Mouse (Mus musculus) spleen, postnatal 10 days (tissue): Measurements from ENCODE around the gene Ccne1.
A peak's percentile ranks its signal among the peaks of the same experiment; 100 is the strongest.
"Not testable (repeated sequence)": the region's sequence is repeated elsewhere in the genome, so short reads cannot be mapped to it uniquely, and the experiment has no call there.

ENCODE experiments used
- DNase-seq, 2 experiments: peaks; one replicate each; pipeline ENCODE4 v3.0.0; 2021 to 2022; ENCODE audit warnings: low spot score in 2 of 2

Ccne1 gene

GRCm38 (mm10) chr7:38107371-38108259 lies at the start of gene Ccne1:
Ccne1 (minus strand) TSS chr7:38107534.
- DNase-seq = peak; percentile 100

DNA sequence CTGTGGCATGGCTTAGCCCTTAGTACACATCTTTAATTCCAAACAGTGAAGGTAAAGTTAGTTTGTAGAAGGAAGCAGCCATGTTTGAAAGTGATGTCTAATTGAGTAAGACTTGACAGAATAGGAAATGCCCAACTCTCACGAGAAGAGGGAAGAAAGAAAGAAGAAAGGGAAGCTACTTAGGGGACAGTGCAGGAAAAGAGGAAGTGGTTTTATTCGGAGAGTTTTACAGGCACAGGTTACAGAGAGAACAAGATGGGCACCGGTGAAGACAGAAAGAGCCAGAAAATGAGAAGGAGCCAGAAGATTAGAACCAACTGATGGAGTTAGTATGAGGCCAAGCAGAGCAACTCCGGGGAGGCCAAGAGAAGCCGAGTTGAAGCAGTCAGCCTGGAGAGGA lies 48.5 kb upstream of the Ccne1 start:
- DNase-seq = no peak

DNA sequence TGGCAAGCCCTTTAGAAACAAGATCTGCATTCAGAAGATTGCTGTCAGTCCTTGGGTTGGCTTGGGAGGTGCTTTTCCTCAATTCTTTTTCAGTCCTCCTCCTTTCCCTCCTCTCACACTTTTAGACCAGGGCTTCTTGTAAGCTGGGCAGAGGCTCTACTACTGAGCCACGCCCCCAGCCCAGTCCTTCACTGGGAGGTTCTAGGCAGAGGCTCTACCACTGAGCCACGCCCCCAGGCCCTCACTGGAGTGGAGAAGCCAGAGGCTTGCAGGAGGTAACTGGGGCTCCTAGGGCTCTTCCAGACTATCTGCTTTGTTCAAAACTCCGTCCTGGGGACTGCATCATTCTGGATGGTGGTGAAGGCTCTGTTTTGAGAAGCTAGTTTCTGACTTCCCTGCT lies 45.2 kb upstream of the Ccne1 start:
- DNase-seq = no peak

DNA sequence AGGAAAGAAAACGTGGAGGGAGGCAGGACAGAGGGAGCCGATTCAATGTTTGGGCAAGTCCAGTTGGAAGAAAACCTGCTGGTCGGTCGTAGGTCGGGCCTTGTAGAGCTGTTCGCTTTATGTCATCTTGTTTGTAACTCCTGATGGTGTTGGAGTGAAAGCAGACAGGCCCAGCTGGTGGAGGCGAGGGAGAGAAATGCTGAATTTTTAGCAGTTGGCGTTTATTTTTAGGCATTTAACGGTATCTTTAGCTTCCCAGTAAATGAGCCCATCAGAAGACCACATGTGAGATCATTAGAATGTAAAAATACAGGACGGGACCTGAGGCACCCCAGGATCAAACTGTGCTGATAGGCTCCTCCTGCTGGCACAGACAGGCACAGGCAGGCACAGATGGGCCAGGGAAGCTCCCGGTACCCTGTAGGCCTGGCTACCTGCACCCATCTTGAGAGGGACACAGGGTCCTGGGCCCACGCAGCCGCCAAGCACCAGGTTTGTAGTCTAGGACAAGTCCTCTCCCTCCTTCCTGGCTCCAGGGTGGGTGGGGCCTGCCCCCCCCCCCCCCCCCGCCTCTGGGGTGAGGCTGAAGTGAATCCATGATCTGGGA lies 44.5 kb upstream of the Ccne1 start:
- DNase-seq = no peak

DNA sequence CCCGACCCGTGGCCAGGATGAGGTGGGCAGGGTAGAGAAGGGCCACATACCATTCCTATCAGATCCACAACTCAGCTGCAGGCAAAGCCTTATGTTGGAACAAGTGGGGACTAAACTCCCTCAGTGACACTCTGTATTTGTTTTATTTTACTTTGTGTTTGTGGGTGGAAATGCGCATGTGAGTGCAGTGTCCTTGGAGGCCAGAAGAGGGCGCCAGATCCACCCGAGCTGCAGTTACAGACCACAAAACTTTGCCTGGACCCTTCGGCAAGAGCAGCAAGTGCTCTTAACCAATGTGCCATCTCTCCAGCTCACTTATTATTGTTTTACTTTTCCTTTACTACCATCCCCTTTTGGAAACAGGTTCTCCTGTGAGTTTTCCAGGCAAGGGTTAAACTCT lies 40.1 kb upstream of the Ccne1 start:
- no peak for DNase-seq

- peak; percentile 77 to 90 for DNase-seq
These were observed 34.6 kb upstream of the Ccne1 start for GRCm38 (mm10) chr7:38141747-38142545.

- DNase-seq = no peak
These were observed 33.0 kb upstream of the Ccne1 start for GRCm38 (mm10) chr7:38140324-38140723.

GRCm38 (mm10) chr7:38134471-38134870 lies 27.1 kb upstream of the Ccne1 start:
- DNase-seq = no peak

DNA sequence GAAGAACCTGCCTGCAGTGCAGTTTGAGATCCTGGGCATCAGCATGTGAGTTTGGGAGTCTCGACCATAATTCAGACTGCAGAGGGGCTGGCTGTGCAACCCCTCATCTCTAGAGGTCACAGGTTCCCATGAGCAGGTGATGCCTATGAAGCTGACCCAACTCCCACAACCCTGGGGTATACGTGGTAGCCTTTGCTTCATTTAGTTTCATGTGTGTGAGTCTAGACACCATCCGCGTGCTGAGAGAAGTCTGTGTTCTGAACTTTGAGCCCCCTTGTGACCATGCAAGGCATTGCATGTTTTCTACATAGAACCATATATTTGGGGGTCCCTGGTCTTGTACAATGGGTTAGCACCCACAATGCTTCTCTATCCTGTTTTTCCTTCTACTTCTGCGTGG lies 23.9 kb upstream of the Ccne1 start:
- peak; percentile 26 to 69 for DNase-seq

- DNase-seq = no peak
These were observed 22.8 kb upstream of the Ccne1 start for GRCm38 (mm10) chr7:38129986-38130729.

DNA sequence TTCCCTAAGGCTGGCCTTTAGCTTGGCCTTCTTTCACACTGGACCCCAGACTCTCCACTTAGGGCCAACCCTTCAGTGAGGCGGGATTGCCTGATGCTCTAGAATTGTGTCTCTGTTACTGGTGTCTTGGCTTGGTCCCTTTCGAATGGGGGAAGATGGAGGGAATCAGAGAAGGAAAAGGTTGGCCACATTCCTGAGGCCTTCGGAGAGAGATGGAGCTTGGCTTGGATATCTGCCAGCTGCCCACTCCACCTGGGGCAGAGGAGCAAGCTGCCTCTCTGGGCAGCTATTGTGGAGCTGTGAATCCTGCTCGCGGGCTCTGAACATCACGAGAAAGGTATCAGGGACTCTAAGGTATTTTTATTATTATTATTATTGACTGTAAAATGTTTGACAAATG lies 22.2 kb upstream of the Ccne1 start:
- no peak for DNase-seq

DNA sequence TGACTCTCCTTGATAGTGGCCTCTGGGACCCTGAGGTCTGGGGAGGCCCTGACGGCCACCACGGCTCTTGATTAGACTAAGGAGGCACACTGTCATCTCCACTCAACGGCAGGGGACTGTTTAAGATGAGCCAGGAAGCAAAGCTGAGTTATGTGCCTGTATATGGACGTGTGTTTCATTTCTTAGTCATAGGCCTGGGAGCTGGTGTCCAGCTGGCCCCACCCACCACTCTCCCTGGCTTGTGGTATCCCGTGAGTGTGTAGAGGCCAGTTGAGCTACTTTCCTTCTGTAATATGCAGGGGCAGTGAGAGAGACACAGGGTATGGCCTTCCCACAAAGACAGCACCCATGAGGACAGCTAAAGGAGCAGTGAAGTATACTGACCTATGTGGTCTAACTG lies 20.9 kb upstream of the Ccne1 start:
- not testable (repeated sequence) for DNase-seq

- no peak for DNase-seq
These were observed 18.3 kb upstream of the Ccne1 start for GRCm38 (mm10) chr7:38125565-38126159.

- not testable (repeated sequence) for DNase-seq
These were observed 16.8 kb upstream of the Ccne1 start for GRCm38 (mm10) chr7:38124164-38124563.

DNA sequence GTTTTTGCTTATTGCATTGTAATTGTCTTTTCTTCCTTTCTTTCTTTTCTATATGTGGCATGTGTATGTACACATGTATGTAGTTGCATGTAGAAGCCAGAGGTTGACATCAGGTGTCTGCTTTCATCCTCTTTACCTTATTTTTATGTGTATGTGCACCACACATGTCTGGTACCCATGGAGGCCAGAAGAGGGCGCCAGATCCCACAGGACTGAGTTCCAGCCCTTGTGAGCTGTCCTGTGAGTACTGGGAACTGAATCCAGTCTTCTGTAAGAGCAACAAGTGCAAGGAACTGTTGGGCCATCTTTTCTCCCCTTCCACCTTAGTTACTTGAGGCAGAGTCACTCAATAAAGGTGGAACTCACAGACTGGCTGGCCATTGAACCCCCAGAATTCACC lies 11.3 kb upstream of the Ccne1 start:
- DNase-seq = no peak

DNA sequence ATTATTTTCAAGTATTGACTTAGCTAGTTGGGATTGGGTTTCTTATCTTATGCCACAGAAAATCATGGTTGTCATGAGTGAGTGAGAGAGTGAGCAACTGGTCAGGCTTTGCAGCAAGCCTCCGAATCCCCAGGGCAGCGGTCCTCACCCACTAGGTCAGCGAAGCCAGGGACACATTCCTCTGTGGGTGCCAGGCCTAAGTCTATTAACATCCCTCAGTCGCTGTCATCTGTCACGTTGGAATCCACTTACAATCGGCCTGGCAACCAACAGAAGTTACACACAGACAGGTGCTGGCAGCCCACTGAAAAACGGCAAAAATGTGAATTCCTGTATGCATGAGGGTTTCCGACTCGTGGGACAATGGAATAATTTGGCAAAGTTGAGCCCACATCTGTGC lies 5.1 kb upstream of the Ccne1 start:
- DNase-seq = no peak

- no peak for DNase-seq
These were observed 4.7 kb upstream of the Ccne1 start for GRCm38 (mm10) chr7:38111996-38112395.

GRCm38 (mm10) chr7:38108260-38108632 lies 912 bp upstream of the Ccne1 start:
- DNase-seq = peak in 1 of 2 experiments; percentile 44

DNA sequence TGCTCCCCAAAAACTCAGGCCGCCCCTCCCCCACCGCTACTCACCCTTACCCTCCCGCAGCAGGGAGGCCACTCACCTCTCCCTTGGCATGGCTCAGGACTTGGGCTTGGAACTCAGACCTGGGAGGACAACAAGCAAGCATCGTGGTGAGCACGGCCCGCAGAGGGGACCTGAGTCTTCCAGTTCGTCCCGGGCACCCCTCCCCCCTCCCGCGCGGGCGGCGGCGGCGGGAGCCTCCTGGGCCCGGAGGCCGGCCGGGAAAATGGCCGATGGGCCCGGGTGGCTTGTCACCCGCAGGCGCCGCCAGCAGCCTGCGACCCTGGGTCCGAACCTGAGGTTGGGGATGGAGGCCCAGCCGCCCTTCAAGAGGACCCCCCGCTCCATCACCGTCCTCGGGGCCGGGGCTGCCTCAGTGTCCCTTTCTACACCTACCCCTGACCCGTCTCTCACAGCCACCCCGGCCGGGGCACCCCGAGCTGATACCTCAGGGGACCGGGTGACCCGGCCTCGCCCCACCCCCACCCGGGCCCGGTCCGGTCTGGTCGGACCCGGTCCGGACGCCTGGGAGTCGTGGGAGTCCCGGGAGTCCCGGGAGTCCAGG lies 523 bp downstream of the Ccne1 start:
- DNase-seq = peak; percentile 72 to 74

DNA sequence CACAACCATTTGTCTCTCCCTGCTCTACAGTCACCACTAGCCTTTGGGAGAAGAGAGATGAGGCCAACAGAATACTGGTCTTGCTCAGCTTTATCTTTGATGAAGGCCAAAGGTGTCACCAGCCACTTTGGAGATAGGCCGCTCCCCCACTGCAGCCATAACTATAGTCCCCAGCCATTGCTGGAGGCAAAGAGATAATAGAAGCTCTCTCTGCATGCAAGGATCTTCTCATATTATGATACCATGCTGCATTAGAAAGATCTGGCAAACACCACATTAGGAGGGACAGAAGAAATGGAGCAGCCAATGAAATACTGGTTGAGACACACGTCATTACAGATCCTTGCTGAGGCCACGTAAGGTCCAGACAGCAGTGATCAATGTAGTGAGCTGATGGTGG lies 2.0 kb downstream of the Ccne1 start:
- peak in 1 of 2 experiments; percentile 62 for DNase-seq

- DNase-seq = no peak
These were observed 3.2 kb downstream of the Ccne1 start for GRCm38 (mm10) chr7:38104097-38104496.
